Mouse (Mus musculus): ENCODE data around the gene Cdk2ap2. TPM values are rescaled to one million over a fixed set of nuclear protein-coding genes. Genes with fewer than 3 reads are reported as not detected.

Gene Cdk2ap2
- total and polyA plus RNA-seq, 2 experiments from 2014 or later: 57.5 to 64.6 TPM

GRCm38 (mm10) chr19:4099837-4100717 lies 3.1 kb downstream of the Cdk2ap2 start, which contains the start of gene Pitpnm1:
Pitpnm1 (plus strand) TSS chr19:4099998.
- Histone ChIP-seq H3K27ac (peak within 1 kb of the TSS; percentile 59; the same call in 1 of the 2 replicates), H3K36me3 (ENCODE audit: insufficient read depth, low read length) (no peaks in the 10 kb centered on the region), H3K4me1 (ENCODE audit: insufficient read depth, low read length) (peaks cover 24% of the 10 kb centered on the region), H3K9me3 (ENCODE audit: low read length) (no peaks in the 10 kb centered on the region), H3K4me2 (ENCODE audit: low read depth, low read length) (peak within 1 kb of the TSS; percentile 70), H3K27me3 (ENCODE audit: insufficient read depth, low read length) (no peaks in the 10 kb centered on the region), H3K4me3 (ENCODE audit: low read length) (peak within 1 kb of the TSS; percentile 57), H3K9ac (replicated peaks; ENCODE audit: low read length) (peak within 1 kb of the TSS; percentile 55)
- ATAC-seq: no peak
- DNase-seq (ENCODE audit: low spot score): peak; percentile 15
- no peak for TF ChIP-seq CTCF (IDR thresholded peaks at IDR 0.05; ENCODE audit: low read depth)
- 1% methylated on average over 52 of the region's 53 CpGs for WGBS

- peak overlapping the region; percentile 70 for H3K4me2 ChIP-seq (ENCODE audit: low read depth, low read length)
- no peaks in the 10 kb centered on the region for H3K27me3 ChIP-seq (ENCODE audit: insufficient read depth, low read length)
- WGBS: under 1% methylated on average over 51 of the region's 52 CpGs
- peak overlapping the region; percentile 55 for H3K9ac ChIP-seq (replicated peaks; ENCODE audit: low read length)
- H3K4me3 ChIP-seq (ENCODE audit: low read length): peak overlapping the region; percentile 57
- peak; percentile 10; the same call in 1 of the 2 replicates for ATAC-seq
- TF ChIP-seq CTCF (IDR thresholded peaks at IDR 0.05; ENCODE audit: low read depth): no peak
- H3K27ac ChIP-seq: peak overlapping the region; percentile 59; the same call in 1 of the 2 replicates
- no peaks in the 10 kb centered on the region for H3K9me3 ChIP-seq (ENCODE audit: low read length)
- no peaks in the 10 kb centered on the region for H3K36me3 ChIP-seq (ENCODE audit: insufficient read depth, low read length)
- peaks cover 24% of the 10 kb centered on the region for H3K4me1 ChIP-seq (ENCODE audit: insufficient read depth, low read length)
- DNase-seq (ENCODE audit: low spot score): peak; percentile 80
Observed at GRCm38 (mm10) chr19:4100718-4101261, 3.8 kb downstream of the Cdk2ap2 start.

GRCm38 (mm10) chr19:4101466-4101865 lies 4.5 kb downstream of the Cdk2ap2 start:
- Histone ChIP-seq H3K9ac (replicated peaks; ENCODE audit: low read length) (peak overlapping the region; percentile 55), H3K36me3 (ENCODE audit: insufficient read depth, low read length) (no peaks in the 10 kb centered on the region), H3K27me3 (ENCODE audit: insufficient read depth, low read length) (no peaks in the 10 kb centered on the region), H3K4me2 (ENCODE audit: low read depth, low read length) (peak overlapping the region; percentile 70), H3K27ac (peak overlapping the region; percentile 59; the same call in 1 of the 2 replicates), H3K9me3 (ENCODE audit: low read length) (no peaks in the 10 kb centered on the region), H3K4me1 (ENCODE audit: insufficient read depth, low read length) (peaks cover 24% of the 10 kb centered on the region), H3K4me3 (ENCODE audit: low read length) (peak overlapping the region; percentile 57)
- ATAC-seq: no peak
- WGBS: 71% methylated on average over 6 of the region's 6 CpGs
- peak; percentile 53 for DNase-seq (ENCODE audit: low spot score)
- TF ChIP-seq CTCF (IDR thresholded peaks at IDR 0.05; ENCODE audit: low read depth): no peak; the same call in 1 of the 2 replicates

- H3K27me3 ChIP-seq (ENCODE audit: insufficient read depth, low read length): no peaks in the 10 kb centered on the region
- H3K4me2 ChIP-seq (ENCODE audit: low read depth, low read length): peak overlapping the region; percentile 70
- 0 out of 2 replicates have a peak overlapping the region, but pooled peaks have one; percentile 59 for H3K27ac ChIP-seq
- H3K4me1 ChIP-seq (ENCODE audit: insufficient read depth, low read length): peaks cover 24% of the 10 kb centered on the region
- H3K4me3 ChIP-seq (ENCODE audit: low read length): peak overlapping the region; percentile 57
- H3K9me3 ChIP-seq (ENCODE audit: low read length): no peaks in the 10 kb centered on the region
- no peak for DNase-seq (ENCODE audit: low spot score)
- no peaks in the 10 kb centered on the region for H3K36me3 ChIP-seq (ENCODE audit: insufficient read depth, low read length)
- ATAC-seq: no peak
- 81% methylated on average over 2 of the region's 2 CpGs for WGBS
- no peak for TF ChIP-seq CTCF (IDR thresholded peaks at IDR 0.05; ENCODE audit: low read depth)
- H3K9ac ChIP-seq (replicated peaks; ENCODE audit: low read length): peak overlapping the region; percentile 55; the same call in 1 of the 2 replicates
Observed at GRCm38 (mm10) chr19:4102049-4102448, 5.1 kb downstream of the Cdk2ap2 start.

- DNase-seq (ENCODE audit: low spot score) (no peak), ATAC-seq (no peak)
- Histone ChIP-seq H3K9ac (replicated peaks; ENCODE audit: low read length) (no peak overlapping the region), H3K4me2 (ENCODE audit: low read depth, low read length) (no peak overlapping the region), H3K9me3 (ENCODE audit: low read length) (no peaks in the 10 kb centered on the region), H3K27ac (no peak overlapping the region), H3K4me1 (ENCODE audit: insufficient read depth, low read length) (peaks cover 24% of the 10 kb centered on the region), H3K27me3 (ENCODE audit: insufficient read depth, low read length) (no peaks in the 10 kb centered on the region), H3K4me3 (ENCODE audit: low read length) (no peak overlapping the region), H3K36me3 (ENCODE audit: insufficient read depth, low read length) (no peaks in the 10 kb centered on the region)
- WGBS: 93% methylated on average over 12 of the region's 12 CpGs
- no peak for TF ChIP-seq CTCF (IDR thresholded peaks at IDR 0.05; ENCODE audit: low read depth)
Observed at GRCm38 (mm10) chr19:4102626-4103025, 5.6 kb downstream of the Cdk2ap2 start.

- WGBS: 93% methylated on average over 18 of the region's 18 CpGs
- Histone ChIP-seq H3K9me3 (ENCODE audit: low read length) (no peaks in the 10 kb centered on the region), H3K36me3 (ENCODE audit: insufficient read depth, low read length) (no peaks in the 10 kb centered on the region), H3K27me3 (ENCODE audit: insufficient read depth, low read length) (no peaks in the 10 kb centered on the region), H3K4me1 (ENCODE audit: insufficient read depth, low read length) (peaks cover 24% of the 10 kb centered on the region), H3K9ac (replicated peaks; ENCODE audit: low read length) (no peak overlapping the region), H3K27ac (no peak overlapping the region), H3K4me2 (ENCODE audit: low read depth, low read length) (no peak overlapping the region), H3K4me3 (ENCODE audit: low read length) (no peak overlapping the region)
- DNase-seq (ENCODE audit: low spot score) (no peak), ATAC-seq (no peak)
- TF ChIP-seq CTCF (IDR thresholded peaks at IDR 0.05; ENCODE audit: low read depth): no peak
Observed at GRCm38 (mm10) chr19:4103294-4103693, 6.3 kb downstream of the Cdk2ap2 start.
